Mouse (Mus musculus) heart, postnatal 14 days (tissue): Measurements from ENCODE around the gene Dusp12. TPM values are rescaled to one million over a fixed set of nuclear protein-coding genes. Genes with fewer than 3 reads are reported as not detected.

Source experiments
- DNase-seq, 2 experiments: peaks; one replicate each; pipeline ENCODE4 v3.0.0; 2021 to 2022
- intact Hi-C: fragments of 180-260 bp; cut with DNase I; formaldehyde crosslinking; loops from one replicate; pipeline ENCODE4 v1.15.1; 2025
- total RNA-seq, 2 experiments: library from RNA; stranded (reverse); gene quantifications; 2 replicates each; pipeline ENCODE4 v1.2.3; 2021

Gene Dusp12
- total RNA-seq, 2 experiments from 2014 or later = 7.4 TPM

DNA sequence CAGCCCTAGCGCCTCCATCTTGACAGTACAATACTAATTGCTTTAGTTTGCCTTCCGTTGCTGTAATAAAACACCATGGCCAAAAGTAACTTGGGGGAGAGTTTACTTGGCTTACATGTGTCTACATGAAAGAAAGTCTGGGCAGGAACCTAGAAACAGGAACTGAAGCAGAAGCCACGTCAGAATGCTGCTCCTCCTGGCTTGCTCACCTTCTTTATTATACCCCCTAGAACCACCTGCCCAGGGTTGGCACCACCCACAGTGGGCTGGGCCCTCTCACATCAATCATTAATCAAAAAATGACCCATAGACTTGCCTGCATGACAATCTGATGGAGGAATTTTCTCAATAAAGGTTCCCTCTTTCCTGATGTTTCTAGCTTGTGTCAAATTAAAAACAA, 20.6 kb downstream of the Dusp12 start:
- no peak for DNase-seq

DNA sequence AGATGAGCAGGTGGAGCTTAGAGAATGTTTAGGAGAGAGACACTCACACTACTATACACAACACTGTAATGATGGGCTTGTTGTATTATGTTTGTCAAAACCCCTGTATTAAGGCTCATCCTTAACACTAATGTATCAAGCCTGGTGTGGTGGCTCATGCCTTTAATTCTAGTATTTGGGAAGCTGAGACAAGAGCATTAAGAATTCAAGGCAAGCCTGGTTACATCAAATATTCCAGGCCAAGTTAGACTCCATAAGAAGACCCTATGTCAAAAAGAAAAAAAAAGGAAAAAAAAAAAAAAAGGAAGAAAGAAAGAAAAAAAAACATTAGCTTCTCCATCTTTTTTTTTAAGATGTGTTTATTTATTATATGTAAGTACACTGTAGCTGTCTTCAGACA, 21.1 kb downstream of the Dusp12 start:
- intact Hi-C loops = no loop called here
- DNase-seq = no peak

More for the DNA sequence above, 20.6 kb downstream of the Dusp12 start:
- intact Hi-C loops = no loop called here

DNA sequence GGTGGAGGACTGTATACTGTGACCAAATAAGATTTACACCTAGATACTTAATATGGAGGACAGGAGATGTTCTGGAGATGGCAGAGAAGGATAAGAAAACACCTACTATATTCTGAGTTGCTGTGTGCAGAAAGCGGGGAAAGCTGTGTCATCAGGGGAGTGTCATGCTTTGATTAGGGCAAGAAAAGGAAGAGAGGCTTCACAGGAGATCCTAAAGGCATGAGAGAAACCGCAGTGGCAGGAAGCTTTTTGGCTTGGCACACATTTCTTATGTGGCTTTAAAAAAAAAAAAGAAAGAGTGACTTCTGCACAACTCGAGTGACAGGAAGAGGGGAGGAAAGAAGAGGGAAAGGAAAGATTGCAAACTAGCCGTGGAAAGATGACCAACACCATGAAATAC, 22.3 kb downstream of the Dusp12 start:
- DNase-seq = no peak
- intact Hi-C loops = no loop called here

DNA sequence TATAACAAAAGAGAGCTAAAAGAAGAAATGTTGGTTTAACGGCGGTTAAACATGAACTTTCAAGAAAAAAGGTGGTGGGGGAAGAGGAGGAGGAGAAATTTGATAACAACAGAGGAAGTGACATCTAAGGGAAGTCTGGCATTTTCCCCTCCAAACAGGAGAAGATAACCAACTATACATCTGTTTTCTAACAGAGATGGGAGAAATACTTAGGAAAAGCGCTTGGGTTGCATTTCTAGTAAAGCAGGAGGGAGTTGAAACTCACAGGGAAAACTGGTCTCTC, 23.0 kb downstream of the Dusp12 start:
- intact Hi-C loops = no loop called here

DNA sequence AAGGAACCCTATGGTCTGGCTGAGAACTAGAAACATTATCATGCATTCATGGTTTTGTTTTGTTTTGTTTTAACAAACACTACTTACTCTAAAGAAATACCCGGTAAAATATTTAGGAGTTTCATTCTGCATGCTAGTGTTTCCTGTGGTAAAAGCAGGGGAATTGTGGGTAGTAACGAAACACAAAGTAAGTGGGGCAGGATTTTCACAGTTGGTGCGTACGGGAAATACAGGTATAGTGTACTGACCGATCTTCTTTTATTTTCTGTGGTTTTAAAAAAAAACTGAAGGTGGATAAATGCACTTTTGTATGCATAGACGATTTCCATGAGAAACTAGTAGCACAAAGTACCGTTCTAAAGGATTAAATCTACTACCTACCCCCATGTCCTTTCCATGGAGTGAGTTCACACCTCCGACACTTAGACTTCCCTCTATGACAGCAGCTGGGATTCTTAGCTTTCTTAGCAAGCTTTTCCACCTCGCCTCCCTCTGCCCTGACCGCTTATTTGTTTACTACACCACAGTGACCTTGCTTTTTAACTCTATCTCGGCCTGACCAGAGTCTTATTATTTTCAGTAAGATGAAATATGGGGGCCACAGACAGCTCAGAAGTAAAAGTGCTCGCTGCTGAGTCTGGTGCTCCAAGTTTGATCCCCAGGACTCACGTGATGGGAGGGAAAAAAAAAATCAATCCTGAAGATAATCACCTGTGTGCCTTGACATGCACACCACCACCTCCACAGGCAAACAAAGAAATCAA, 23.5 kb downstream of the Dusp12 start:
- intact Hi-C loops = no loop called here

More for the DNA sequence above, 23.0 kb downstream of the Dusp12 start:
- no peak for DNase-seq

DNA sequence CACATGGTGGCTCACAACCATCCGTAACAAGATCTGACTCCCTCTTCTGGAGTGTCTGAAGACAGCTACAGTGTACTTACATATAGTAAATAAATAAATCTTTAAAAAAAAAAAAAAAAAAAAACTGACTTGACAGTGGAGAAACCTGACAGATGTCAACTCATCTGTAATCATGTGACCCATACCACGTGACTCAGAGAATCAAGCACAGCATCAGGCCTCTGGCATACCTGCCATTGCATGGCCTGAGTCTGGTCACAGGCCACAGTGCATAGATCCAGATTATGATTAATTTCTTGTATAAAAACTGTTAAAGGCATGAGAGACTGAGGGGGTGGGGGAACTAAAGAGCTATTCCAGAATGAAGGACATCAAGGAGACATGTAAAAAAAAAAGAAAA, 26.5 kb downstream of the Dusp12 start:
- no peak for DNase-seq
- intact Hi-C loops = no loop called here

More for the DNA sequence above, 23.5 kb downstream of the Dusp12 start:
- no peak for DNase-seq

DNA sequence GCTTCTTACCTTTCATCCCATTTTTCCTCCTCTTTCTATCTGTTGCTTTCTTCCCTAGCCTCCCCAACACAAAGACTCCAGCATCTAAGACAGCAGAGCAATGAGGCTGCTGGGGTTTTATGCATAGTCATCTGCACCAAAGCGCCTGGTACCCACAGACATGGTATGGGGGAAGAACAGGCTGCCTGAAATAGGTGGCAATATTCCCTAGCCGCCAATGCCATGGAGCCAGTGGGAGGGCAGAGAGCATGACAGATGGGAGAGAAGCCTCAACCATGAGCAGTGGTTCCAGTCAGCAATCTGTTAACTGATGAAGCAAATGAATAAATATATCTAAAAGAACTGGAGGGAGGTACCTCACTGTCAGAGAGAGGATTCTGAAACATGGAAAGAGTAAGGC, 28.0 kb downstream of the Dusp12 start:
- no peak for DNase-seq
- intact Hi-C loops = no loop called here

DNA sequence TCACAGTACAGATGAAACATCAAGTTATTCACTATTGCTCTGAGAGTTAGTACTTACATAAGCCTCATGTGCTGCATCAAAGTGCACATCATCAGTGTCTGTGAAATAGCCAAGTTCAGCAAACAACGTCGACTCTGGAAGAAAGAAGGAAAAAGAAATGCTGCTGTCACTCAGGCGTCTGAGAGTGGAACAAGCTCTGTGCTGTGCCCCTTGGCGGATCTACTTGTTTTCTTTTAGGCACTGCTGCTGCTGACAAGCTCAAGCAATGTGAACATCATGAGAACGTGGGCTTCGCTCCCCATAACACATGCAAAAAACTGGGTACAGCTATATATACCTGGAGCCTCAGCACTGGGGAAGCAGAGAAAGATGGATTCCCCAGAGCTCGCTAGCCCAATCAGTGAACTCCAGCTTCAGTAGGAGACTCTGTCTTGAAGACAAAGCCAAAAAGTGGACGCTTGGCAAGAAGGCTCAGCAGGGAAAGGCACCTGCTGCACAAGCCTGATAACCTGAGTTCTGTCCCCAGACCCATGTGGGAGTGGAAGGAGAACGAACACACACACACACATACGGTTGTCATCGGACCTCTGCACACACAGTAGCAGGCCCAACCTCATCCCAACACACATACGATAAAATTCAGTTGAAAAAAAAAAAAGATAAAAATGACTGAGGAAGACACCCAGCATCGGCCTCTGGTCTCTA, 30.1 kb downstream of the Dusp12 start:
- intact Hi-C loops = no loop called here
- no peak for DNase-seq

DNA sequence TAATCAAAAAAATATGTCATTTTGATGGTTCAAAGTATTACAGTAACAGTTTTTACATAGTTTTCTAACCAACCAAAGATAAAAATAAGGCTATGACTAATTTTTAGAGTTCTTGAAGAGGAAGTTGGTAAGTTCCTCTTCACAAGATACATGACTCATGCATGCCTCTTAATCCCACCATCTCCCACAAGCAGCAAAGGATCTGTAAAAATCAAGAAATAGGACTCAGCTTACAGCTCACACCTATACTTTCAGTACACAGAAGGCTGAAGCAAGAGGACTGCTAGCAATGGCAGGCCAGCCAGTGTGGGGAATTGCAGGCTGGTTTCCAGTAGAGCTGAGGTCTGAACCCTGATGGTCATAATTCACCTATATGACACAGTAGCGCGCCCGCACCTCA, 31.7 kb downstream of the Dusp12 start:
- DNase-seq = no peak
- intact Hi-C loops = no loop called here

DNA sequence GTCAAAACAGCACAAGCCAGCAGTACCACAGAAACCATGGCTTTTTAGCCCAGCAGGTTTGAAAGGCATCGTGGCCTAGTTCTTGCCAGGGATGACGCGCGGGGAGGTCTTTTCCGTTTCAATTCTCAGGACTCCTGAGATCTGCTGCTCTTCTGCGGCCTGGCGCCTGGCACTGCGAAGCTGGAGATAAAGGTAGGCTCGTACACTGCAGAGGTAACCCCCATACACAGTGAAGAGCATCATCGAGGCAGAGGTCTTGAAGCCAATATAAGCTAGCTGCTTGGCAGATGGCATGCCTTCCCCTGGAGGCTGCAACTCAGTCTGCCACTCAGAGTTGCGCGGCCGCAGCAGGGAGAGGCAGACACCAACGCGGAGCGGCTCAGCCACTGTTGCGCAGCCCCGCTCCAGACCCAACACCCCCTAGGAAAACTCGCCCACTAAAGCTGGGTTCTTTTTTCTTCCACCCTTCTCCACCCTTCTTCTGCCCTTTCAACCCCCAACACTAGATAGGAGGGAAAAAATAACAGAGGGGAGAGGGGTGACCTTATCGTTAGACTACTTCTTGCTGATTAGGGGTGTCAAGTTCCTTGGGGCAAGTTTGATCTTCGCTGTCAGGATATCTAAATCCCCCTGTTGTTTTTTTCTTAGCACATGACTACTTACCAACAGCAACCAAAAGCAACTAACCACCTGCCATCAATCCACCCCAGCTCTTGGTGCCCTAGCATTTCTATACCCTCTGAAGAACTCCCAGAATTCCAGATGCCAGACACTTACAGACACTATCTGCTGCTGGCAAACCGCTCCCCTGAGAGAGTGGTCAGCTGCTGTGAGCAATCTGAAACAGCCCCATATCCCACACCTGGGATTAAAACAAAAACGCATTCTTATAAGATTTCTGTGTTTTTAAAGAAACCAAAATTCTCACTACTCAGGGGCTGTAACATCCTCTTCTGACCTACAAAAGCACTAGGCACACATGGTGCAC, 34.4 kb downstream of the Dusp12 start:
- DNase-seq = no peak
- intact Hi-C loops = no loop called here

DNA sequence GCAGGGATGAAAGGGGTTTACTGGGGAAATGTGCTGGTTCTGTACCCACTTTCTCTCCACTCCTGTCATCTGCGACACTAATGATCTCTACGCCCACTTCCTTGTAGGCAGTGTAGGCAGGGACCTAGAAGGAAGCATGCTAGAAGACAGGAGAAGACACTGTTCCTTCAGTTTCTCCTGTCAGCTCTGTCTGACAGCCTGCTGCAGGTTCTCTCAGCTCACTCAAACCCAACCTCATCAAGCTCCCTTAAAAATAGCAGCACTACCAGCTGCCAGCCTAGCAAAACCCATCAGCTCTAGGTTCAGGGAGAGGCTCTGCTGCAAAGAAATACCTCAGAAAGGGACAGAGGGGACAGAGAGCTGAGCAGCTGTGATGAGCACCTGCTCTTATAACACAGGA, 35.3 kb downstream of the Dusp12 start:
- intact Hi-C loops = no loop called here
- no peak for DNase-seq

DNA sequence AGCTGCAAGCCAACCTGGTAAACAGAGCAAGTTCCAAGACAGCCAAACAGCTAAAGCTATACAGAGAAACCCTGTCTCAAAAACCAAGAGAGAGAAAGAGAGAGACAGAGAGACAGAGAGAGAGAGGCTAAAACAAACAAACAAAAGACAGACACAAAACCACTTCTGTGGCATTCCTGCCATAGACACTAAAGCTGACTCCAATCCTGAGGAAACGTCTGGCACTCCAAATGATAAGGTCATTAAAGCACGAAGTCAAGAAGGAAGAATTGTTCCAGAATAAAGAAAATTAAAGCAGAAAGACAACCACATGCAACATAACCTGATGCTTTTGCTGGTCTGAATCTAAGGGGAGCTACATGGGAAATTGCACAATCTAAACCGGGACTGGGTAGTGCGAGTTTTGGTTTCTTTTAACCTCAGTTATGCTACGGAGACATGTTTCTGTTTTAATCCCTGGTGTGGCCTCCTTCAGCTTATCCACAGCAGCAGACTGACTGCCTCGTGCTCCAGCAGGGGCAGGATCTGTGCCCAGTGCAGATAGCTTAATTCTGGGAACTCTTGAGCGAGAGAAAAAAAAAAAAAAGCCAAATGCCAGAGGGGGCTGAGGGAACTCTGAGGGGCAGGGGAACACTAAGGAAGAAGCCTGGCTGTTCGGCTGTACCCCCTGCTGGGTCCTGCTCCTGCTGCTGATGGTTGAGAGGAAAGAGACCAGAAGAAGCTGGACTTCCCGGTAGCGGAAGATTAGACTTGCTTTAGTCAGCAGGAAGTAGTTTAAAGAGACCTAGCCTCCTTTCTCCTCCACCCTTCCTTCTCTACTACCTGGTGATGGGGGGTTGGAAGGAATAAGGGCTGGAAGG, 39.7 kb downstream of the Dusp12 start:
- peak; percentile 19 to 32 for DNase-seq
- intact Hi-C loops = no loop called here

DNA sequence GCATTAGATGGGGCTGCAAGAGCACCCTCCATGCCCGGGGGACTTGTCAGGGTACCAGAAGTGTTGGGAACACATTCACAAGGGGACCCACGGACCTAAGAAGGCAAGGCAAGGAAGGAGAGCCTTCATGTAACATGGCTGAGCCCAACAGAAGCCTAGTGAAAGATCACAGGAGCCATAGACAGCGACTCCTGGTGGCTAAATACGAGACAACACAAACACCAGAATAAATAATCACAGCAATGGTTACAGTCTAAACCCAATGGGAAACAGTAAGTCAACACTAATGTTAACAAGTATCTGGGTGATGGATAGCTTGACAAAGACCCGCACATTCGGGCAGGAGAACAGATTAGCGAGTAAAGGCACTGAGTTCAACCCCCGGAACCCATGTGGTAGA, 41.0 kb downstream of the Dusp12 start:
- intact Hi-C loops = no loop called here
- DNase-seq = peak in 1 of 2 experiments; percentile 17

DNA sequence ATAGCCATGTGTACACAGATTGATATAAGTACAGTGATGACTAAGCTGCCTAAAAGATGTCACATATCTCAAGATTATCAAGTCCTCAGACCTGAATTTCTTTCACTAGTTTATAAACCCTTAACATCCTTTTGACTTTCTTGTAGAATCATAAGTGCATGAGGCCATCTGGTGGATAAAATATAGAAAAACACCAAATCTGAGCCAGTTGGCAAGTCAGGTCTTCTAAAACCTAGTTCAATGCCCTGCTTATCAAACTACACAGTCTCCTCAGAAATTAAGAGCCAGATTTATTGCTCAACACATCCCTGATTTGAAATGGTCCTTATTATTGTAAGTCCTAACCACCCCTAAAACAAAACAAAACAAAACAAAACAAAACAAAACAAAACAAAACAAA, 45.7 kb downstream of the Dusp12 start:
- intact Hi-C loops = loop anchor here (1.0 kb wide), 1 partner anchor 207 kb away; no protein-coding TSS in a partner anchor
- no peak for DNase-seq

DNA sequence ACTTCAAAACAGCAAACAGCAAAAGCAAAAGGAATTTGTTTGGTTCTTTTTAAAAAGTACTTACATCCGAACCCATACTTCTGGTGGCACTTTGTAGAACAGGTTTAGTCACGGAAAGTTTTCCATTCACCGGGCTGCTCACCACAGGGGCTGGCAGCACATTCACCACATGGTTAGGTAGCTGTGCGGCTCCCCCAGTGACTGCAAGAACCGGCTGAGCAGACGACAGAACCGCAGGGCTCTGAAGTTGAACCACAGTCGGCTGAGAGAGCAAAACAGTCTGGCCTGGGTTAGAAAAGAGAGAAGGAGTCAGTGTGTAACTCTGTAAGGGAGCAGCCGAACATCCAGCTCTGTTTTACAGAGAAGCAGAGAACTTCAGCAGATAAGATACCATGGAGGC, 50.6 kb downstream of the Dusp12 start:
- DNase-seq = no peak
- intact Hi-C loops = no loop called here

DNA sequence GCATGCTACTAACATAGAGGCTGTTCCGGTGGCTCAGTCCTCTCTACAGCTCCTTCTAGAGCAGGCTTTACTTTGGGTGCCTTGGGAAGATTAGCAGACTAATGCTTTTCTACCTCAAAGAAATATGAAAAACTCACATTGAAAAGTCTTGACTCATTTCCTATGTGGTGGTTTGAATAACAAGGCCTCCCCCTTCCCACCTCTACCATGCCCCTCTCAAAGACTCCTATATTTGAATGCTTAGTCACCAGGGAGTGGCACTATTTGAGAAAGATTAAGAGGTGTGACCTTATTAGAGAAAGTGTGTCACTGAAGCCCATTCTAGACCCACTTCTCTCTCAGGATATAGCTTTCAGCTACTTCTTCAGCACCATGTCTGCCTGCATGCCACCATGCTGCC, 55.6 kb downstream of the Dusp12 start:
- DNase-seq = no peak
- intact Hi-C loops = no loop called here

DNA sequence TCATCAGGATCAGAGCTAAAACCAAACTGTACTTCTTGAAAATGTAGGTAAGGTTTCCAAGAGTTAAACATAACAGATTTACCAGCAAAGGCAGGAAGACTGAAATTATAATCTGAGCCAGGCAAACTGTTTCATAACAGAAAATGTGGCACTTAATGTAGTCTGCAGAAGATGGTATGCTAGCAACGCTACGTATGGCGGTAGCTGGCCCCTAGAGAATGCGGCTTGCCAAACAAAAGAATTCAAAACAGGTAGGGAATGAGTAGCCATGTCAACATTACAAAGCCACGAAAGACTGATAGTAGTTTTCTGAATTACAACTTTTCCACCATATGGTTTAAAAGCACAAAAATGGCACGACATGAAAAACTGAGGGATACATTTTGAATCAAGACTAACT, 56.0 kb downstream of the Dusp12 start:
- DNase-seq = no peak
- intact Hi-C loops = no loop called here
